Mouse (Mus musculus): Measurements from ENCODE around the gene Rhobtb1.

GRCm38 (mm10) chr10:69309109-69309508 lies 157.9 kb downstream of the Rhobtb1 start:
- TF ChIP-seq CTCF (IDR thresholded peaks at IDR 0.05; ENCODE audit: low read depth): no peak
- TF ChIP-seq EP300 (IDR thresholded peaks at IDR 0.05; ENCODE audit: low read depth): no peak
